Mouse (Mus musculus) Muller cell, postnatal 12 days (primary cell): ENCODE measurements around the gene S100a16.

ENCODE experiments used
- DNase-seq: peaks from one replicate; pipeline ENCODE4 v3.0.0-alpha.2; 2015; ENCODE audit errors: inconsistent ontology term

The S100a16 gene

DNA sequence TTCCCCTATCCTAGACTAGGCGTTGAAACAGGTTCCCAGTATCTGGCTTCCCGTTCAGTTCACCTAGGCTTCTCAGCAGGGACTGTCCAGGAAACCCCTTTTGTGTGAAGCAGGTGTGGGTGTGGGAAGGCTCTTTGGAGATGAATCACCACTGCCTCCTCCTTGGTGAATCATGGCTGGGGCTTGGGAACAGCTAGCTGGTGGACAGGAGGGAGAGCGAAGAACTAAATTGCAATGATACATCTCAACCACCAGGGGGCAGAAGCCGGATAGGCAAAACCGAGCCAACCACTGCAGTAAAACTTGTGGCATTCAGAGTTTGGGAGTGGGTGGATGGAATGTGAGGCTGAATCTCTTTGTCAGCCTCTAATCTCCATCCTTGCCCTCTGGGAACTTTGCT lies 48.5 kb downstream of the S100a16 start:
- peak; percentile 91 for DNase-seq

DNA sequence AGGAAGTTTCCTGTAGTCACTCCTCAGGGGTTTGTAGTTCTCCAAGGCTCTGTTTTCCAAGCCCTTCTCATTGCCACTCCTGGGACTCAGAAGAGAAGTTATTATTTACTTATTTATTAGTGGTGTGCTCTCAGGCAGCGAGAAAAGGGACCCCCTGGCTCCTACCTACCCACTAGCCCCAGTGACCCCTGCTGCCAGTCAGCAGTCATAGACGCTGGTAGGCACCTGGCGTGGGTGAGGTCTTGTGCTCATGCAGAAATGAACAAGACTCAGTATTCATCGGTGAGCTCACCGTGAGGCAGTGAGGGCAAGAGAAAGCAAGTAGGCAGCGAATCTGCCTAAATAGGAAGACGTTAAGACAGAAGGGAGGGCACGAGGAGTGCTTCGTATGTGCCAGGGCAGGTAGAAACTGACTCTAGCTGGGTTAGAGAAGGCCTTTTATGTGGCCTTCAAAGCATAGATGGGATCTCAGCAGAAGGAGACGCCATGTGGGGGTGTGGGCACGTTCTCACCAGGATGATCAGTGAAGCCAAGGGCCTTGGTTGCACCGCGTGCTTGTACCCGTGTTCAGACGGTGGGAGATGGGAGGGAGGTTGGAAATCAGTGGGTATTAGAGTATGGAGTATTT lies 49.1 kb downstream of the S100a16 start:
- DNase-seq, result no peak

DNA sequence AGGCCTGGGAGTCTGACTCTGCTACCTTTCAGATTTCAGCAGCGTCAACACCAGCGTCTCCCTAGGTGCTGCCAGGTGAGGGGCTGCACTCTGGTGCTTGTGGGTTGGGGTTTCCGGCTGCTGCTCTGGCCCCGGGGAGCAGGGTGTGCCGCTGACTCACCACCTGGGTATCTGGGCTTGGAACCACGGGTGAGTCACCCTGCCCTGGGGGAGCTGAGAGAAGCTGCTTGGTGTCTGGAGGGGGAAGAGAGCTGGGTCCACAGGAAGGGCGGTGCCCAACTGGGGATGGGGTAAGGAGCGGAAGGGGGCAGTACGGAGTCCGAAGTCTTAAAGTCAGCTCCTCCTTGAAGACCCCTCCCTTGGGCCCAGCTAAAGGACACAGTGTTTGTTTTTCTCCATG lies 49.9 kb downstream of the S100a16 start:
- DNase-seq, result peak; percentile 99

DNA sequence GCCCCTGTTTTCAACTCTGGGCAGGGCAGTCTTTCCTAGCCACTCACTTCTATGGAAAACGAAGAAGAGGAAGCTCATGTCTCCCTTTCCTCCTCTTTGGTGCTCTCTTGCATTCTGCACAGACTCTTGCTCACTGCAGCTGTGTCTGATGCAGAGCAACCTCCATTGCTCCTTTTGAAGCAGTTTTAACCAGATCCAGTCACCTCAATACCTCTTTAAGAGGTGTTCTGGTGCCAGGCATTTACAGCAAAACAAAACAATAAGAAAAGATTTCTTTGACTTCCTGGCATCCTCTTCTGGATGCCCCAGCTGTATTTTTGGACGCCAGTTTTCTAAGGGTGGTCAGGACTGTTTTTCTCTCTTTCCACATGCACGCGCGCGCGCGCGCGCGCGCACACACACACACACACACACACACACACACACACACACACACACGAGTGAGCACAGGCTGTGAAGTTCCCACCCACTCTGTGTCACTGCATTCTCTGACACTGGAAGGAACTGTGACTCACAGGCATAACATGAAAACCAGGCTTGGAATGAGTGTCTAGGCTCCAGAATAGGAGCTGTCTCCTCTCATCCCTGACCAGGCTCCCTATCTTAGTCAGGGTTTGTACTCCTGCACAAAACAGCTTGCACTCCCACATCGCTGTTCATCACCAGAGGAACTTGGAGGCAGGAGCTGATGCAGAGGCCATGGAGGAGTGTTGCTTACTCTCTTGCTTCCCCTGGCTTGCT lies 50.5 kb downstream of the S100a16 start:
- peak; percentile 91 for DNase-seq

DNA sequence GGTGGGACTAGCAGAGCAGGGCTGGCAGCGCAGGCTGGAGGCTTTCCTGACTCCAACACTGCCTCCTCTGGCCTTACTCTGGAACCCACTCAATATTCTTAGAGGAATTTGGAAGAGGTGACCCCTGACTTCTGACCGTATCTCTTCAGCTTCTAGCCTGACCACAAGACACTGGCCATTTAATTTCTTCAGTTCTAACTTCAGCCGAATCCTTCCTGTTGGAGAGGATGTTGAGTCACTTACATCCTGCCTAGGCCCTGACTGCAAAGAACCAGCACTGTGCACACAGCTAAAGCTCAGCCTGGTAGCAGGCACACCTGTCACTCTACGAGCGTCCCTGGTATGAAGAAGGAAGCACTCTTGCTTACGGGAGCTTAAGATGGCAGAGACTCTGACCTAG lies 52.3 kb downstream of the S100a16 start:
- no peak for DNase-seq

DNA sequence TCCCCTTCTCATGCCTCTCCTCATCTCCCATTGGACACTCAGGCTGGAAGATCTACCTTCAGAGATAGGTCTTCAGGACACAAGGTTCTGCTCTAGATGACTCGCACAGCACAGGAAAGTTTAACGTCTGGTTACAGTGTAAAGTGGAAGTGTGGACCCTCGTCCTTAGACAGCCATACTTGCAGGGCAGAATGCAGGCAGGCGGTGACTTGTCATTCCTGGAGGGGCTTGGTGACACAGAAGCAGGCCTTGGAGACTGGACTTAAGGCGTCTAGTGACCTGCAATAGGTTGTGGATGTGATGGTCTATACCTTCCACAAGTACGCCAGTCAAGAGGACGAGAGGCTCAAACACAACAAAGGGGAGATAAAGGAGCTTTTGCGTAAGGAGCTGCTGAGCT lies 52.9 kb downstream of the S100a16 start, which contains the start of gene S100a2:
TSS of gene S100a2 (plus strand) at position 301 of the 400 bp plus-strand sequence.
- DNase-seq, result no peak
